Mouse (Mus musculus) stomach, postnatal 0 days (tissue): ENCODE results near the gene Ripor2.

Source experiments
- CTCF ChIP-seq: IDR thresholded peaks from 2 replicates; pipeline ENCODE4 v1.5.1; 2016; ENCODE audit warnings: antibody characterized with exemption, low read depth, mild to moderate bottlenecking, moderate library complexity
- EP300 ChIP-seq: optimal IDR thresholded peaks from 2 replicates; pipeline ENCODE3; 2016; ENCODE audit warnings: antibody characterized with exemption

DNA sequence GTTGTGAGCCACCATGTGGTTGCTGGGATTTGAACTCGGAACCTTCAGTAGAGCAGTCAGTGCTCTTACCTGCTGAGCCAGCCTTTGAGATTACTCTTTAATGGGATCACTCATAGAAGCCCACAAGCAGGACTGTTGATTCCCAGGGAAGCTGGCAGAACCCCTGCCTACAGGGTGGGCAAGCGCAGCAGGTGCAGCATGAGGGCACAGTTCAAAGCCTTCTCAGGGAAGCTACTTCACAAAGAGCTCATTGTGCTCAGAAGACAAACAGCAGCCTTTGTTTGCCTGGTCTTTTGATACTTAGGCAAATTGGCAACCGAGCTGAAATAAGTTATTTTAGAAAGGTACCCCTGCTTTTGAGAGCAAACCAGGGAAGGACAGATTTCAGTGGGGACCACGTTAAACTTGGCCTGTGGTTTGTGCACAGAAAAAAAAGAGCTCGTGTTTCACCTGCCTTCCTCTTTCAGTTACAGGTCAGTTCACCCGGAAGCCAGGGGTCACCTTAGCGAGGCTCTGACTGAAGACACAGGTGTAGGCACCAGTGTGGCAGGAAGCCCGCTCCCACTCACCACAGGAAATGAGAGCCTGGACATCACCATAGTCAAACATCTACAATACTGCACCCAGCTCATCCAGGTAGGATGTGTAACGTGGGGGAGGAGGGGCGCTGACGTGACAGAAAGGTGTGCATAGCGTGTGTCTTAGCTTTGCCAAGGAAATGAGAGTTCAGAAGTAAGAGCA lies 127.8 kb downstream of the Ripor2 start:
- TF ChIP-seq CTCF (no peak), EP300 (no peak)
